Mouse (Mus musculus) left cerebral cortex, adult 11 months (tissue): ENCODE data around the gene Rasd2.

Source experiments
- DNase-seq: peaks from one replicate; pipeline ENCODE4 v3.0.0; 2022; ENCODE audit warnings: low spot score

The Rasd2 gene

GRCm38 (mm10) chr8:75213686-75214085, at the start of gene Rasd2:
Rasd2 (plus strand) TSS chr8:75213944.
- no peak for DNase-seq

- no peak for DNase-seq
Measured at GRCm38 (mm10) chr8:75169363-75169762, 44.4 kb upstream of the Rasd2 start.

- DNase-seq: no peak
Measured at GRCm38 (mm10) chr8:75172009-75172685, 41.6 kb upstream of the Rasd2 start.

- DNase-seq: no peak
Measured at GRCm38 (mm10) chr8:75193022-75193421, 20.7 kb upstream of the Rasd2 start.

GRCm38 (mm10) chr8:75194473-75195071, 19.2 kb upstream of the Rasd2 start:
- no peak for DNase-seq

- DNase-seq: no peak
Measured at GRCm38 (mm10) chr8:75197170-75197569, 16.6 kb upstream of the Rasd2 start.

- DNase-seq: no peak
Measured at GRCm38 (mm10) chr8:75197862-75198261, 15.9 kb upstream of the Rasd2 start.

GRCm38 (mm10) chr8:75198300-75198699, 15.4 kb upstream of the Rasd2 start:
- DNase-seq: no peak

- DNase-seq: no peak
Measured at GRCm38 (mm10) chr8:75198988-75199765, 14.6 kb upstream of the Rasd2 start.

GRCm38 (mm10) chr8:75199914-75200313, 13.8 kb upstream of the Rasd2 start:
- DNase-seq: no peak

- DNase-seq: no peak
Measured at GRCm38 (mm10) chr8:75202041-75202656, 11.6 kb upstream of the Rasd2 start.

- DNase-seq: no peak
Measured at GRCm38 (mm10) chr8:75202913-75203312, 10.8 kb upstream of the Rasd2 start.

- no peak for DNase-seq
Measured at GRCm38 (mm10) chr8:75203420-75203819, 10.3 kb upstream of the Rasd2 start.

- DNase-seq: no peak
Measured at GRCm38 (mm10) chr8:75204190-75204868, 9.4 kb upstream of the Rasd2 start.

- DNase-seq: no peak
Measured at GRCm38 (mm10) chr8:75211461-75211860, 2.3 kb upstream of the Rasd2 start.

GRCm38 (mm10) chr8:75212631-75213306, 975 bp upstream of the Rasd2 start:
- DNase-seq: peak; percentile 77

- no peak for DNase-seq
Measured at GRCm38 (mm10) chr8:75213307-75213651, 465 bp upstream of the Rasd2 start.

GRCm38 (mm10) chr8:75215046-75215445, 1.3 kb downstream of the Rasd2 start:
- no peak for DNase-seq

- DNase-seq: no peak
Measured at GRCm38 (mm10) chr8:75215931-75216330, 2.2 kb downstream of the Rasd2 start.

- no peak for DNase-seq
Measured at GRCm38 (mm10) chr8:75216886-75217285, 3.1 kb downstream of the Rasd2 start.

- DNase-seq: peak; percentile 73
Measured at GRCm38 (mm10) chr8:75217969-75218368, 4.2 kb downstream of the Rasd2 start.
